Mouse (Mus musculus): ENCODE results near the gene Thap3.

DNA sequence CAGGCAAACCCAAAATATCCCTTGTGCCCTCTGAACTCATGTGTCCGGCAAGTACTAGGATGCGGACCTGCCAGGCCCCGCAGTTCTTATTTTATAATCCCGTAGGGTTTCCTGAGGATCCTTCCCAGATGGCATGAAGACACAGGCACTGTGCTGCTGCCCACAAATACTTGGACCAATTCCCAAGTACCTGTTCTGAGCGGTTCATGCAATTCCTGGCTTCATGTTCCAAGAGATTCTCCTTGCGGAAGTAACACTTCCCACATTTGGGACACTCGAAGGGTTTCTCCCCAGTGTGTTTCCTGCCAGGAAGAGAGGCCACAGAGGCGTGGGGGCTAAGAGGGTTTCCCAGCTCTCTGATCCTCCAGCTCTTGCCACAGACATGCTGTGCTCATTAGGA is 33.7 kb upstream of the Thap3 start:
- no peak for TF ChIP-seq POLR2A (IDR thresholded peaks at IDR 0.05; ENCODE audit: extremely low read depth, insufficient read depth, low read length)
- no peak for TF ChIP-seq CTCF (IDR thresholded peaks at IDR 0.05; ENCODE audit: extremely low read depth, insufficient read depth, low read length)

Measured in cortical plate, adult 2 months (tissue).